Mouse (Mus musculus) liver, embryonic 11.5 days (tissue): Measurements from ENCODE around the gene Olfr713. TPM values are rescaled to one million over a fixed set of nuclear protein-coding genes. Genes with fewer than 3 reads are reported as not detected.

ENCODE experiments used
- ATAC-seq: fragments of 200-750 bp; cut with Nextera tagmentation; replicated peaks from 2 replicates; pipeline ENCODE4 v1.8.0; 2017; ENCODE audit warnings: moderate number of reproducible peaks, mild to moderate bottlenecking, moderate TSS enrichment, moderate library complexity; ENCODE audit not compliant: low FRiP score
- DNase-seq: peaks from one replicate; pipeline ENCODE4 v3.0.0-alpha.2; 2017; ENCODE audit warnings: low spot score
- H3K27ac ChIP-seq: fragments of 300-500 bp; sonication (generic); 2 replicates; pipeline ENCODE4 v1.5.1; 2014; ENCODE audit warnings: mild to moderate bottlenecking, low read depth, low read length, control low read depth
- H3K27me3 ChIP-seq: fragments of 300-500 bp; sonication (generic); replicated peaks from 2 replicates; pipeline ENCODE4 v1.6.1; 2014; ENCODE audit warnings: low read length, mixed read lengths; ENCODE audit not compliant: control insufficient read depth, insufficient read depth
- H3K36me3 ChIP-seq: fragments of 300-500 bp; sonication (generic); 2 replicates; pipeline ENCODE4 v1.6.1; 2014; ENCODE audit warnings: mild to moderate bottlenecking, low read length, moderate library complexity, mixed read lengths; ENCODE audit not compliant: control insufficient read depth, insufficient read depth
- H3K4me1 ChIP-seq: fragments of 300-500 bp; sonication (generic); replicated peaks from 2 replicates; pipeline ENCODE4 v1.6.1; 2014; ENCODE audit warnings: low read length, mixed read lengths; ENCODE audit not compliant: control insufficient read depth, insufficient read depth
- H3K4me2 ChIP-seq: fragments of 300-500 bp; sonication (generic); 2 replicates; pipeline ENCODE4 v1.6.1; 2014; ENCODE audit warnings: mild to moderate bottlenecking, control low read depth, moderate library complexity
- H3K4me3 ChIP-seq: fragments of 300-500 bp; sonication (generic); 2 replicates; pipeline ENCODE4 v1.5.1; 2014; ENCODE audit warnings: low read depth, low read length, control low read depth
- H3K9ac ChIP-seq: fragments of 300-500 bp; sonication (generic); 2 replicates; pipeline ENCODE4 v1.6.1; 2014; ENCODE audit warnings: low read depth, low read length, control low read depth
- H3K9me3 ChIP-seq: fragments of 300-500 bp; sonication (generic); 2 replicates; pipeline ENCODE4 v1.6.1; 2016; ENCODE audit warnings: low read length, inconsistent platforms, mixed read lengths; ENCODE audit not compliant: control insufficient read depth
- WGBS: fragments of 180-500 bp; shearing (Covaris S2); extraction: QIAGEN DNeasy Blood & Tissue Kit; methylation state at CpG from one replicate; pipeline ENCODE4 v1.1.7; 2014; 5-methylcytosine and 5-hydroxymethylcytosine counted together
- polyA plus RNA-seq: library from polyadenylated mRNA; unstranded; fragments of >200 nt; fragmentation: Nextera tagmentation; extraction: Ambion mirVana; gene quantifications from 2 replicates; pipeline ENCODE4 v1.2.1, GENCODE M21; 2014

Gene Olfr713
- polyA plus RNA-seq, 1 experiment from 2014 or later = not detected

DNA sequence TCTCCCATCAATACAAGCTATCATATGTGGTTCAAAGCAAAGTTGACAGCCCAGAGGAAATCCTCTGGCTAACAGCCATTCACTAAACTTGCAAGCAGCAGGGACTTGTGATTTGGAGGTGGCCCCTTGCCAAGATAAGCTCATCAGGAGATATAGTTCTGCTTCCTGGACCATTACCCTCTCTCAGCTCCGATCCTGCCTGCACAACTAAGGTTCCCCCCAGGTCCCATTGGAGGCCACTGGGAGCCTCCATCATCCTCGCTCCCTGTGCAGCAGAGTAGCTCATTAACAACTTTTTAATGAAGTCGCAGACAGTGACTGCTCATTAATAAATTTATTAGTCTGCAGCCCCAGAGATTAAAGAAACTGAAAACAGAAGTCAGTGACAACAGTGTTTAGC lies 16.6 kb downstream of the Olfr713 start:
- H3K36me3 ChIP-seq = no peaks in the 10 kb centered on the region
- H3K4me1 ChIP-seq = no peaks in the 10 kb centered on the region
- no peak overlapping the region for H3K27ac ChIP-seq
- H3K9me3 ChIP-seq = no peaks in the 10 kb centered on the region
- no peak for DNase-seq
- no peak overlapping the region for H3K4me3 ChIP-seq
- WGBS = 45% methylated on average over 3 of the region's 3 CpGs
- H3K9ac ChIP-seq = no peak overlapping the region
- ATAC-seq = no peak
- no peaks in the 10 kb centered on the region for H3K27me3 ChIP-seq
- no peak overlapping the region for H3K4me2 ChIP-seq

DNA sequence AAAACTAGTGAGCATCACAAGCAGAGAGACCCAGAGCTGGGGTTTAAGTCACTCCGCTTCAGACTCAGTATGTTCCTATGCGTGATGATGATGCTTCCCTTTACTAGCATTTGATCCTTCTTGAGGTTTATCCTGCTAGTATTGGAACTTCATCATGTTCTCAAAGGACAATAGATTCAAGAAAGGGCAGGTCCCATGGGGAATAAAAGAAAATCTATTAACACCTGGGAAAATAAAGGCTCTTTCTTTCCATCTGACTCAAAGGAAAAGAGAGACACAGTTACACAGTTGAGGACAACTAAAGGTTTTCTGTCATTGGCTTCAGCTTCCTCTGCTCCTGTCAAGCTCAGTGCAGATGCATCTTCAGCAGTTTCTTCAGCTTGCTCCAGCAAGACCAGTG lies 39.7 kb downstream of the Olfr713 start, which contains the start of gene Olfr714:
Gene Olfr714 (plus strand): TSS at position 301 of the 400 bp plus-strand sequence.
- Histone ChIP-seq H3K27ac (no peak within 1 kb of the TSS), H3K4me2 (no peak within 1 kb of the TSS), H3K36me3 (no peaks in the 10 kb centered on the region), H3K4me1 (no peaks in the 10 kb centered on the region), H3K4me3 (no peak within 1 kb of the TSS), H3K27me3 (no peaks in the 10 kb centered on the region), H3K9ac (no peak within 1 kb of the TSS), H3K9me3 (peaks cover 2% of the 10 kb centered on the region; the same call in 1 of the 2 replicates)
- DNase-seq (no peak), ATAC-seq (no peak)
- WGBS = 84% methylated on average over 2 of the region's 2 CpGs

Other genes starting within 250 kb of the Olfr713 start
- not detected in 2 replicates for gene Olfr699, start 238.0 kb upstream of the Olfr713 start, polyA plus RNA-seq
- gene Olfr700, start 222.3 kb upstream of the Olfr713 start, polyA plus RNA-seq = not detected in 2 replicates
- gene Olfr701, start 217.0 kb upstream of the Olfr713 start, polyA plus RNA-seq = not detected in 2 replicates
- not detected in 2 replicates for gene Olfr702, start 197.3 kb upstream of the Olfr713 start, polyA plus RNA-seq
- not detected in 2 replicates for gene Olfr703, start 187.8 kb upstream of the Olfr713 start, polyA plus RNA-seq
- not detected in 2 replicates for gene Olfr704, start 168.0 kb upstream of the Olfr713 start, polyA plus RNA-seq
- gene Olfr705, start 154.3 kb upstream of the Olfr713 start, polyA plus RNA-seq = not detected in 2 replicates
- gene Olfr706, start 143.0 kb upstream of the Olfr713 start, polyA plus RNA-seq = not detected in 2 replicates
- gene Olfr707, start 129.9 kb upstream of the Olfr713 start, polyA plus RNA-seq = not detected in 2 replicates
- not detected in 2 replicates for gene Olfr1532-ps1, start 123.2 kb upstream of the Olfr713 start, polyA plus RNA-seq
- gene Olfr709-ps1, start 99.0 kb upstream of the Olfr713 start, polyA plus RNA-seq = not detected in 2 replicates
- not detected in 2 replicates for gene Olfr710, start 82.9 kb upstream of the Olfr713 start, polyA plus RNA-seq
- not detected in 2 replicates for gene Olfr6, start 67.2 kb upstream of the Olfr713 start, polyA plus RNA-seq
- not detected in 2 replicates for gene Olfr711, start 55.7 kb upstream of the Olfr713 start, polyA plus RNA-seq
- gene Olfr2, start 25.1 kb upstream of the Olfr713 start, polyA plus RNA-seq = not detected in 2 replicates
- gene Olfr714, start 39.8 kb downstream of the Olfr713 start, polyA plus RNA-seq = not detected in 2 replicates
- gene Olfr17, start 62.0 kb downstream of the Olfr713 start, polyA plus RNA-seq = not detected in 2 replicates
- not detected in 2 replicates for gene Olfr715b, start 79.2 kb downstream of the Olfr713 start, polyA plus RNA-seq
- not detected in 2 replicates for gene Olfr715, start 99.9 kb downstream of the Olfr713 start, polyA plus RNA-seq
- not detected in 2 replicates for gene Olfr716, start 107.2 kb downstream of the Olfr713 start, polyA plus RNA-seq
- not detected in 2 replicates for gene Nlrp14, start 135.8 kb downstream of the Olfr713 start, polyA plus RNA-seq
- not detected in 2 replicates for gene Rbmxl2, start 178.3 kb downstream of the Olfr713 start, polyA plus RNA-seq